Mouse (Mus musculus) ovary, adult 18-20 months (tissue): ENCODE measurements around the gene Prkg1.
A peak's percentile ranks its signal among the peaks of the same experiment; 100 is the strongest.

Source experiments
- DNase-seq: peaks from one replicate; pipeline ENCODE4 v3.0.0; 2022; ENCODE audit warnings: low spot score, mixed read lengths

Gene Prkg1

GRCm38 (mm10) chr19:31621716-31622115, 143.1 kb downstream of the Prkg1 start:
- no peak for DNase-seq

DNA sequence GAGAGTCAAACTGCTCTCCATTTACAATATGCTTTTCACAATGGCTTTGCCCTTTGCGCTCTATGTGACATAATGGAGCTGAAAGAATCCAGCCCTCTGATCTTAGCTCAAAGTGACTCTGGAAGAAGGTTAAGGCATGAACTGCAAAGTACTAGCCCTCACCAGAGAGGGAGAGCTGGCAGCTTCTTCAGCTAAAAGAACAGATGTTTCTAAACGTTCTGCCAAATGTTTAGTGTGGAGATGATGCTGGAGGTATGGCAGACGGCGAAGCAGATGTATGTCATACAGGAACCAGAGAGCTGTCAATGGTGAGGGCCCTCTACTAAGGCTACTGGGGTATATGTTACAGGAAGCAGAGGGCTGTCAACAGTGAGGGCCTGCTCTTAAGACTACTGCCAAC, 148.0 kb downstream of the Prkg1 start:
- no peak for DNase-seq

- DNase-seq: no peak
Measured at GRCm38 (mm10) chr19:31616159-31616558, 148.7 kb downstream of the Prkg1 start.

DNA sequence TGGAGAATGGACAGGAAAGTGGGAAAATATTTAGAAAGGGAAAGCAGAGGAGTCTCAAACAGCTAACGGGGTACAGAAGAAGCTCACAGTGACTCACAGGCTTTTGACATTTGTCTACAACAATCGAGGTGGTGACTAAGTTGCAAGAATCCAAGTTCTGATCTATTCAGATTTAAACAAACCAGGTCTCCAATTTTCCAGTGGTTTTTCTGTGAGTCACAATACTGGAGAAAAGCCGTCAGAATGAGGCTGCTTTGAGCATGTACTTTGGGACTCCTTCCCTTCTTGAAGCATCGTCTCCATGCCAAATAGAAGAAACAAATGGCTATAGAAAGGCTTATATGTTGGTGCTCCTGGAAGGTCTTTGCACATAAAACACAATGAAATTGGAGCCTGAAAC, 151.7 kb downstream of the Prkg1 start:
- no peak for DNase-seq

DNA sequence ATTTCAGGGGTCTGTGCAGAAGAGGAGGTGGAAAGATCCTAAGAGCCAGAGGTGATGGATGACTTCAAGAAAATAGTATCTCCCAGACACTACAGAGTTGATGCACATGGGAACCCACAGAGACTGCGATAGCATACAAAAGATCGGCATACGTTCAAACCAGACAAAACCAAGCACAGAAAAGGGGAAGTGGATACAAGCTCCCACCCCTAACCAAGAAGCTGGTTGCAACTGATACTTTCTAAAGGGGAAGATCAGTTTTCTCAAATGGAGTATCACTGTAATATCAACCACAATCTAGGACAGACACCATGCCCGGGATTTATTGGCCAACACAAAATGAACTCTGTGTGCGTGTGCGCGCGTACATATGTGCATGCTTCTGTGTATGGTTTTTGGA, 162.3 kb downstream of the Prkg1 start:
- DNase-seq: no peak

- DNase-seq: no peak
Measured at GRCm38 (mm10) chr19:31594011-31594410, 170.8 kb downstream of the Prkg1 start.

GRCm38 (mm10) chr19:31590701-31591100, 174.1 kb downstream of the Prkg1 start:
- DNase-seq: no peak

DNA sequence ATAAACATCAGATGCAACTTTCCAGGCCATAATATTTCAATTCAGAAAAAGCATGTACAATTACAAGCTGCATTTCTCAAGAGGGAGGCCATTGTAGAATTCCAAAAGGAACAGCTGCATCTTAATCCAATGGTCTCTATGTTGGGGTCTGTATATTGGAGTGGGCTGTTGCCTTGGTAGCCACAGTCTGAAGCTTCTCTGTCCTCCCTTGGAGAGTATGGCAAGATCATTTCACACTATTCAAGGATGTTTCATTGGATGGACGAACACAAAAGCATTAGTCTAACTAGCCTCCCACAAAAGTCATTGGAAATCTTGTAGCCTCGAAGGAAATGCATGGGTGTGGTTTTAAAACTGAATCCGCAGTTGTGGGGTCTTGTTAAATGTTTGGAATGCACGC, 187.7 kb downstream of the Prkg1 start:
- no peak for DNase-seq

DNA sequence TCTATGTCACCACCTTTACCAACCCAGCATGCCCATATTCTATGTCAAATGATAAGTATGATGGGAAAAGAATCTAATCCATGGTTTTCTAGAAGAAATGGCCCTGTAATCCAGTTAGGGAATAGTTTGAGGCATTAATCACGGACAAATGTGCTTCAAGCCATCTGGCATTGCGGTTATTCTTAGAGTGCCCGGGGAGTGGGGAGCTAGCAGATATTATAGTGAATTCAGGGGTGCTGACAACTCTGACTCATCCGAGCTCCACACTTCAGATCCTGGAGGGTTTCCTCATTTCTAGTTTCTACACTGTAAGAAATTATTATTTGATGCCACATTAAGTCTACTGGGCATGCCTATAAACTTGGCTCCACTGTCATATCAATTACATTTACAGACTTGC, 200.5 kb downstream of the Prkg1 start:
- no peak for DNase-seq

GRCm38 (mm10) chr19:31546063-31546462, 218.8 kb downstream of the Prkg1 start:
- DNase-seq: no peak

- no peak for DNase-seq
Measured at GRCm38 (mm10) chr19:31531249-31531740, 233.5 kb downstream of the Prkg1 start.

DNA sequence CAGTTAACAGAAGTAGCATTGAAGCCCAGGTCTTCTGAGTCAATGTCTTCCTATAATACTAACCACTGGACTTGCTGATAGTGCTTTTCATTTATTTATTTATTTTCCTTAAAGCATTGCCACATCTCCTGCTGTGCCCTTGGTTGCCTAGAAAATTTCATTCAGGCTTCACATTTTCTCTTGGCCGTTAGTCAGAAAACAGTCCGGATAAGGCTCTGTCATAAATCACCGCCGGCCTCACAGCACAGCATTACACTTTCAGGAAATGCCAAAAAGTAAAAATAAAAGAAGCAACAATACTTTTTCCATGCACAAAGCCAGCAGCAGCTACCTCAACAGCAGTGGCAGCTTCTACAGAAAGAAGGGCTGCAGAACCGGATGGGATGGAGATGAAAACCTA, 234.2 kb downstream of the Prkg1 start:
- peak; percentile 40 for DNase-seq

- no peak for DNase-seq
Measured at GRCm38 (mm10) chr19:31529890-31530289, 234.9 kb downstream of the Prkg1 start.

- DNase-seq: no peak
Measured at GRCm38 (mm10) chr19:31514490-31514889, 250.3 kb downstream of the Prkg1 start.

GRCm38 (mm10) chr19:31507831-31508230, 257.0 kb downstream of the Prkg1 start:
- DNase-seq: no peak

DNA sequence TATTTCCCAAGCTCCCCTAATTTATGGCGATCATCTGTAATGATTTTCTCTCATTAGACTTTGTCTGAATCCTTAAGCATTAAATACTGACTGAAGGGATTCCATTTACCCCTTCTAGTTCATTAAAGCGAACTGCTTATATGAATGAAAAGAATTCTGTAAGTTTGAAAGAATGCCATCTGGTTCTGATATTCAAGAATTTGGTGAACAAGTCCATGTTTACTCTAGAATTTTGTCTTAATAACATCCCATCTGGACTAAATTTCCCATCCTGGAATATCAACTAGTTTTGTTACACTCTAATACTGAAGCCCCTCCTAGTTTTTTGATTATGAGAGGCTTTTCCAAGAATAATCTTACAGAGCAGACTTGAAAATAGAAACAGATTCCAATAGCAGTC, 258.5 kb downstream of the Prkg1 start:
- DNase-seq: no peak

GRCm38 (mm10) chr19:31505041-31505440, 259.8 kb downstream of the Prkg1 start:
- no peak for DNase-seq

DNA sequence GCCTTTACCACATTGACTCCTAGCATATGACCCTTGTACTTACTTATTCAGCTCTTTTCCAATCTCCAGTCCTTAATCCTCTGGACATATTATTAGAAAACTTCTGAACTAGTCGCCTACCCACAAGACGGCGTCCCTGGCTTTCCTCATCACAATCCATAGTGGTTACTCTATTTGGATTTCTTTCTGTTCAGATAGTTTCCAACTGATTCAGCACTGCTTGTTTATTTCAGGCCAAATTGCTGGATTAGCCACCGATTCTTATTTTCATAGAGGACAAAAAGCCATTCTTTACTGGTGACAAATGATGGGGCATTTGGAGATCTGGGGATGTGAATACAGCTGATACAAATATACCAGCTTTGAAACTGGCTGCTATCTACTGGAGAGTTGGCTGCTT, 267.4 kb downstream of the Prkg1 start:
- no peak for DNase-seq

DNA sequence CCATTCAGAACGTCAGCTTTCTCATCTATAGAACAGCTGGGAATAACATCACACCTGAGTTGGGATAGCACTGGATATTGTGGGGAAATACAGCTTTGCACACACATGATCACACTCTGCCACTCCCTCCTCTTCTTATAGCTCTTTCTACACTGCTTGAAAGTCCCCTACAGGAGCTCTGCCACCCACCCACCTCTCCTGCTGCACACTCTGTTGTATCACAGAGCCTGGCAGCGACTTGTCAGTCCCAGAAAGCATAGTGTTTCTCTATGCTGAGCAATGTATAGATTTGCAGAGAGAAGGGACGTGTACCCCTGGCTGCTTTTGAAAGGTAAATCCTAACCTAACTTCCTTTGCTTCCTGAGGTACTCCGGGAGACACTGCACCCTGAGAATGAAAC, 275.2 kb downstream of the Prkg1 start:
- DNase-seq: no peak

DNA sequence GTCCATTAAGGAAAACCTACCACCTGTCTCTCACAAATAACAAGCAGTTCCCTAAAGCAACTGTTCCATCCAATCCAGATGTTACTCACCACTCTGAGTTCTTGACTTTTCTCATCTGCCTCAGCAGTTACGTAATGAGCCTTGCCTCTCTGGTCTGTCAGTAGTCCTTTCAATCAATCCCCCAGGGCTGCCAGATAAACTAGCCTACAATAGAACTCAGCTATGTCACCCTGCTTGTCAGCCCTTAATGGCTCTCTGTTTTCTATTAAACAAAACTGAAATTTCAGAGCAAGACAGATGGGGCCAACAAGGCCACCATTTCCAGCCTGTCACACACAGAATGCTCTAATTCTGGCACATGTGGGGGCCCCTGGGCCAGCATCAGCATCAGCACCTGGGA, 293.1 kb downstream of the Prkg1 start:
- DNase-seq: no peak

DNA sequence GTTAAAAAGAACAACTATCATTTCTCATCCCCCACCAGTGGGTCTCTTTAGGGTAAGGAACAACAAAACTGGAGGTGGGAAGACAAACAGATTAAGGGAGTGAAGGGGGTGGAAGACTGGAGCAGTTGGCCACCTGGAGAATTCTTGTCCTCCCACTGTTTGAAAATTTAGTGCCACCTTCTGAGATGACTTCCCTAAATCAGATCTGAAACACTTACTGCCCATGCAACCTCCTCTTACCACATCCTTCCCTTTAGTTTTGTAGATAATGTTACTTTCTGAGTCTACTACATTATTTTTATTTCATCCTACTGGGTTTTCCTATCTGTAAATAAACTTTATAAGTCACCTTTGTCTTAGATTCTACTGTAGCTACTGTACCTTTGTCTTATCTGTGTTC, 304.6 kb downstream of the Prkg1 start:
- no peak for DNase-seq

- no peak for DNase-seq
Measured at GRCm38 (mm10) chr19:31444101-31444500, 320.7 kb downstream of the Prkg1 start.

DNA sequence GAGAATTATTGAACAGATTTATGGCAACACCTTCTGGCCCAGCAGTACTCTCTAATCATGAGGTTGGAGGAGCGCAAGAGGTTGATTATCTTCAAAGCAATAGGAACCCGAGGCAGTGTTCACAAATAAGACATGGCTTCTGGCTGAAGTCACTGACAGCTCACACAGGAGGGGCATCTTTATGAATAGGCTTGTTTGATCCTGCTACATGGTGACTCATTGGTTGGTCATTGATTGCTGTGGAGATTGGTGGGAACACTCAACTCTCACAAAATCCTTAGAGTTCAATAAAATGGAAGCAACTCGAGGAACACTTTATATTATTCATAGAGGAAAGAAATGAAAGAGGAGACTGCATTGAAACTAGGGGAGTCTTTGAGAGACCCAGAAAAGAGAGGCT, 322.5 kb downstream of the Prkg1 start:
- DNase-seq: no peak

DNA sequence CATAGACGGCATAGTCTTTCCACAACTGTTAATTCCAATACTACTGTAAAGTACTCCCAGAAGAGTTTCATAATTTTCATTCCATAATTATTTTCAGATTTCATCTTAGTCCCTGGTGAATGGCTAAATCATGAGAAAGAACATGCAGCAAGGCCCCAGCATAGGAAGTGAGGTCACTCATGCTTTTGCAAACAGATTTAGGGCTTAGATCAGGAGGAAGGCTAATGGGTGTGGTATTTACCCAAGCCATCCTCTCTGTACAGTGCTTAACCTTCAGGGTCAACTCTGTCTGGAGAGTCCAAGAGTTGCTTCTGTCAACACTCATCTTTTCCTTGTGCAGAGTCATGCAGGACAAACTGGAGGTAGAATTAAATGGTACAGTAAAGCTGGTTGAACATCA, 331.4 kb downstream of the Prkg1 start:
- DNase-seq: no peak

DNA sequence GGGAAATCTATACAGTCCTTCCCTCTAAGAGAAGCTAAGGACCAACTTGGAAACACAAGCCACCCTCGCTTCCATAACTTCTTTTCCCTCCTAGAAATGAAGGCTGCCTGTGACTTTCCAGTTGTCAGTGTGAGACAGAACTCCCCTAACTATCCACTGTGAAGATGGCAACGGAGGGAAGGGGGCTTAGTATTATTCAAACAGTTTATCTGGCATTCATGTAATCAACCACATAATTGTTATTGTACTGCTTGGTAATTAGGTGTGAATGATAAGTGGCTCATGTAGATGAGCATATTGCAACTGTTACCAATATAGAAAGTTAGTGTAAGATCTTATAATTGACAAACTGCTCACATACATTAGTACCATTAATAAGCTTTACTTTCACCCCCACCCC, 333.4 kb downstream of the Prkg1 start:
- DNase-seq: no peak
